Mouse (Mus musculus) ES-E14 (cell line): ENCODE measurements at regions not wholly inside any gene's neighbourhood (a gene's known extent, or its start where the extent isn't known, plus 50 kb on each side); places are given as distances from the start of the nearest gene placed in this dataset.

Source experiments
- DNase-seq: peaks from one replicate; pipeline ENCODE4 v3.0.0-alpha.2; 2013; ENCODE audit warnings: low read depth, low spot score
- H3K27ac ChIP-seq: 2 replicates; pipeline ENCODE4 v1.5.1; 2012; ENCODE audit warnings: low read depth, mild to moderate bottlenecking, low read length, moderate library complexity, mixed read lengths; ENCODE audit not compliant: poor library complexity, insufficient read depth, severe bottlenecking
- H3K36me3 ChIP-seq: 2 replicates; pipeline ENCODE4 v1.6.1; 2012; ENCODE audit warnings: mild to moderate bottlenecking, low read length, moderate library complexity, mixed read lengths; ENCODE audit not compliant: control insufficient read depth, poor library complexity, insufficient read depth, severe bottlenecking
- H3K4me1 ChIP-seq, 2 experiments: fragments of 150-350 bp in 1 of 2; sonication (generic) in 1 of 2; 2 replicates each; pipeline ENCODE4 v1.6.1; 2012; ENCODE audit warnings: low read length in 2 of 2, mild to moderate bottlenecking in 1 of 2, mixed read lengths in 1 of 2; ENCODE audit not compliant: control insufficient read depth in 2 of 2, insufficient read depth in 2 of 2, poor library complexity in 1 of 2
- H3K4me3 ChIP-seq, 2 experiments: fragments of 150-350 bp in 1 of 2; sonication (generic) in 1 of 2; 2 replicates each; pipeline ENCODE4 v1.5.1; 2012; ENCODE audit warnings: low read length in 2 of 2, low read depth in 1 of 2, mild to moderate bottlenecking in 1 of 2, mixed read lengths in 1 of 2; ENCODE audit not compliant: insufficient read depth in 1 of 2, poor library complexity in 1 of 2, severe bottlenecking in 1 of 2
- H3K9ac ChIP-seq: 2 replicates; pipeline ENCODE4 v1.6.1; 2012; ENCODE audit warnings: low read depth, mild to moderate bottlenecking, low read length, mixed read lengths; ENCODE audit not compliant: poor library complexity, insufficient read depth, severe bottlenecking
- H3K9me3 ChIP-seq: fragments of 150-350 bp; sonication (generic); 2 replicates; pipeline ENCODE4 v1.6.1; 2012; ENCODE audit warnings: low read depth, mild to moderate bottlenecking, low read length; ENCODE audit not compliant: control insufficient read depth, insufficient read depth
- CHD2 ChIP-seq: IDR thresholded peaks from 2 replicates; pipeline ENCODE4 v1.6.1; 2014; ENCODE audit warnings: mild to moderate bottlenecking, low read depth, low read length, inconsistent platforms
- HCFC1 ChIP-seq: IDR thresholded peaks from 2 replicates; pipeline ENCODE4 v1.6.1; 2012; ENCODE audit warnings: low read length, inconsistent platforms, borderline replicate concordance; ENCODE audit not compliant: insufficient read depth
- MAFK ChIP-seq: IDR thresholded peaks from 2 replicates; pipeline ENCODE4 v1.6.1; 2014; ENCODE audit warnings: mild to moderate bottlenecking, low read depth, low read length, inconsistent platforms; ENCODE audit not compliant: insufficient read depth
- ZC3H11A ChIP-seq: IDR thresholded peaks from 2 replicates; pipeline ENCODE4 v1.6.1; 2012; ENCODE audit warnings: low read depth, mild to moderate bottlenecking, inconsistent platforms, low read length, borderline replicate concordance
- ZNF384 ChIP-seq: IDR thresholded peaks from 2 replicates; pipeline ENCODE4 v1.6.1; 2012; ENCODE audit warnings: low read depth, low read length, inconsistent platforms
- in situ Hi-C, 2 experiments: fragments of 600-800 bp; cut with MboI; formaldehyde crosslinking; loops; one replicate each; pipeline ENCODE4 v1.15.1; 2025; ENCODE audit warnings: low sequenced_read_pairs in 2 of 2, inconsistent platforms in 1 of 2; ENCODE audit not compliant: unreplicated experiment in 2 of 2

- DNase-seq = peak; percentile 45
- Histone ChIP-seq H3K4me3 (no peak overlapping the region), H3K36me3 (no peaks in the 10 kb centered on the region), H3K27ac (no peak overlapping the region), H3K9ac (no peak overlapping the region), H3K4me1 (no peaks in the 10 kb centered on the region), H3K9me3 (no peaks in the 10 kb centered on the region)
- TF ChIP-seq MAFK = no peak
- TF ChIP-seq ZC3H11A = no peak
- TF ChIP-seq HCFC1 = no peak
- TF ChIP-seq ZNF384 = no peak
- no peak for TF ChIP-seq CHD2
- in situ Hi-C loops = no loop called here
Observed at GRCm38 (mm10) chr3:106962466-106962865, 73.5 kb upstream of the Kcna3 start.

- Histone ChIP-seq H3K9ac (no peak overlapping the region), H3K9me3 (no peaks in the 10 kb centered on the region), H3K27ac (no peak overlapping the region), H3K4me1 (no peaks in the 10 kb centered on the region), H3K36me3 (no peaks in the 10 kb centered on the region), H3K4me3 (no peak overlapping the region)
- TF ChIP-seq ZNF384 (no peak), HCFC1 (no peak), ZC3H11A (no peak), CHD2 (no peak), MAFK (no peak)
- in situ Hi-C loops = no loop called here
- DNase-seq = no peak
Observed at GRCm38 (mm10) chr3:106966198-106966597, 69.8 kb upstream of the Kcna3 start.

- no peak for DNase-seq
- TF ChIP-seq HCFC1 (no peak), CHD2 (no peak), MAFK (no peak), ZC3H11A (no peak), ZNF384 (no peak)
Observed at GRCm38 (mm10) chr3:106967479-106967878, 68.5 kb upstream of the Kcna3 start.

GRCm38 (mm10) chr3:106974114-106974789 lies 61.7 kb upstream of the Kcna3 start:
- Histone ChIP-seq H3K4me3 (no peak overlapping the region), H3K9me3 (no peaks in the 10 kb centered on the region), H3K27ac (no peak overlapping the region), H3K4me1 (no peaks in the 10 kb centered on the region), H3K9ac (no peak overlapping the region), H3K36me3 (no peaks in the 10 kb centered on the region)
- in situ Hi-C loops = no loop called here
- no peak for DNase-seq
- TF ChIP-seq ZNF384 = no peak
- TF ChIP-seq ZC3H11A = no peak
- no peak for TF ChIP-seq HCFC1
- no peak for TF ChIP-seq MAFK
- TF ChIP-seq CHD2 = no peak

More at GRCm38 (mm10) chr3:106967479-106967878, 68.5 kb upstream of the Kcna3 start:
- Histone ChIP-seq H3K9ac (no peak overlapping the region), H3K27ac (no peak overlapping the region), H3K9me3 (no peaks in the 10 kb centered on the region), H3K4me3 (no peak overlapping the region), H3K36me3 (no peaks in the 10 kb centered on the region), H3K4me1 (no peaks in the 10 kb centered on the region)
- in situ Hi-C loops = no loop called here

- H3K4me1 ChIP-seq = no peaks in the 10 kb centered on the region
- no peak overlapping the region for H3K4me3 ChIP-seq
- H3K9ac ChIP-seq = no peak overlapping the region
- in situ Hi-C loops = no loop called here
- TF ChIP-seq ZC3H11A (no peak), ZNF384 (no peak), CHD2 (no peak), HCFC1 (no peak), MAFK (no peak)
- no peaks in the 10 kb centered on the region for H3K36me3 ChIP-seq
- no peak overlapping the region for H3K27ac ChIP-seq
- no peak for DNase-seq
- no peaks in the 10 kb centered on the region for H3K9me3 ChIP-seq
Observed at GRCm38 (mm10) chr3:106978728-106979127, 57.2 kb upstream of the Kcna3 start.
